Mouse (Mus musculus) embryonic facial prominence, embryonic 10.5 days (tissue): ENCODE results near the gene Ntf5. TPM values are rescaled to one million over a fixed set of nuclear protein-coding genes. Genes with fewer than 3 reads are reported as not detected.
"Not testable (repeated sequence)": the region's sequence is repeated elsewhere in the genome, so short reads cannot be mapped to it uniquely, and the experiment has no call there.

ENCODE experiments used
- DNase-seq: peaks from one replicate; pipeline ENCODE4 v3.0.0-alpha.2; 2017; ENCODE audit warnings: low spot score
- H3K27ac ChIP-seq: fragments of 300-500 bp; sonication (generic); replicated peaks from 2 replicates; pipeline ENCODE4 v1.5.1; 2016; ENCODE audit warnings: mild to moderate bottlenecking
- H3K27me3 ChIP-seq: fragments of 300-500 bp; sonication (generic); replicated peaks from 2 replicates; pipeline ENCODE4 v1.6.1; 2016; ENCODE audit warnings: low read depth, mild to moderate bottlenecking; ENCODE audit not compliant: poor library complexity, severe bottlenecking
- H3K36me3 ChIP-seq: fragments of 300-500 bp; sonication (generic); replicated peaks from 2 replicates; pipeline ENCODE4 v1.6.1; 2016; ENCODE audit warnings: mild to moderate bottlenecking, moderate library complexity
- H3K4me1 ChIP-seq: fragments of 300-500 bp; sonication (generic); 2 replicates; pipeline ENCODE4 v1.6.1; 2016
- H3K4me3 ChIP-seq: fragments of 300-500 bp; sonication (generic); 2 replicates; pipeline ENCODE4 v1.5.1; 2016; ENCODE audit warnings: mild to moderate bottlenecking, moderate library complexity
- H3K9me3 ChIP-seq: fragments of 300-500 bp; sonication (generic); 2 replicates; pipeline ENCODE4 v1.6.1; 2016; ENCODE audit warnings: mild to moderate bottlenecking
- WGBS: fragments of 180-500 bp; shearing (Covaris S2); methylation state at CpG from one replicate; pipeline ENCODE4 v1.1.7; 2016; 5-methylcytosine and 5-hydroxymethylcytosine counted together
- microRNA-seq: library from miRNA; unstranded; fragments of <30 nt; microRNA quantifications from one replicate; pipeline ENCODE4, GENCODE M21; 2017
- polyA plus RNA-seq: library from polyadenylated mRNA; unstranded; fragments of >200 nt; fragmentation: Nextera tagmentation; extraction: Ambion mirVana; gene quantifications from 2 replicates; pipeline ENCODE4 v1.2.1, GENCODE M21; 2016

The Ntf5 gene
- polyA plus RNA-seq, 1 experiment from 2014 or later, result 2.8 TPM

- H3K27me3 ChIP-seq, result no peaks in the 10 kb centered on the region
- 86% methylated on average over 4 of the region's 4 CpGs for WGBS
- no peak overlapping the region for H3K27ac ChIP-seq
- H3K4me3 ChIP-seq, result no peak overlapping the region
- H3K9me3 ChIP-seq, result no peaks in the 10 kb centered on the region
- DNase-seq, result no peak
- peaks cover 53% of the 10 kb centered on the region for H3K4me1 ChIP-seq
- peaks cover 69% of the 10 kb centered on the region for H3K36me3 ChIP-seq
Observed at GRCm38 (mm10) chr7:45462325-45462724, 48.8 kb downstream of the Ntf5 start.

GRCm38 (mm10) chr7:45462868-45463267 lies 49.4 kb downstream of the Ntf5 start:
- H3K36me3 ChIP-seq, result peaks cover 64% of the 10 kb centered on the region
- not testable (repeated sequence) for H3K4me3 ChIP-seq, H3K27me3 ChIP-seq, H3K27ac ChIP-seq, DNase-seq, H3K9me3 ChIP-seq
- peaks cover 50% of the 10 kb centered on the region for H3K4me1 ChIP-seq
- 79% methylated on average over 4 of the region's 4 CpGs for WGBS

DNA sequence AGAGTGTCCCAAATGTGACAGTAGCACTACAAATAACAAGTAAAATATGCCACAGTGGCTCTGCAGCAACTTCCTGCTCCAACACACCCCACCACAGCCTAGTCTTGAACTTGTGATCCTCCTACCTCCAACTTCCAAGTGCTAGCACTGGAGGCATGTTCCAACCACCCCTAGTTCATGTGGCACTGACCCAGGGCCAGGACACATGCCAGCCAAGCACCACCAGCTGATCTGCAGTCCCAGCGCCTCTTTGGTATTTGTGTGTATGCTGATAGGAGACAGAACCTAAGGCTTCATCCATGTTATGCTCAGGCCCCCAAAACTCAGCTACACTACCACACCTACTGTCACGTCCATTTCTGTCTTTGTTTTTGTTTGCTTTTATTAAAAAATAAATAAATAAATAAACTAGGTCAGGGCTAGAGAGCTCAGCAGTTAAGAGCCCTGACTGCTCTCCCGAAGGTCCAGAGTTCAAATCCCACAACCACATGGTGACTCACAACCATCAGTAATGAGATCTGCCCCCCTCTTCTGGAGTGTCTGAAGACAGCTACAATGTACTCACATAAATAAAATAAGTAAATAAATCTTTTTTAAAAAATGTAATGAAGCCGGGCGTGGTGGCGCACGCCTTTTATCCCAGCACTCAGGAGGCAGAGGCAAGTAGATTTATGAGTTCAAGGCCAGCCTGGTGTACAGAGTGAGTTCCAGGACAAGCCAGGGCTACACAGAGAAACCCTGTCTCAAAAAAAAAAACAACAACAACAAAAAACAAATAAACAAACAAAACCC lies 50.7 kb downstream of the Ntf5 start:
- Histone ChIP-seq H3K9me3 (no peaks in the 10 kb centered on the region), H3K4me1 (peaks cover 43% of the 10 kb centered on the region), H3K36me3 (peaks cover 54% of the 10 kb centered on the region), H3K4me3 (no peak overlapping the region), H3K27ac (no peak overlapping the region), H3K27me3 (no peaks in the 10 kb centered on the region)
- WGBS, result 96% methylated on average over 7 of the region's 7 CpGs
- no peak for DNase-seq

GRCm38 (mm10) chr7:45465112-45465511 lies 51.6 kb downstream of the Ntf5 start:
- peak overlapping the region; percentile 86; the same call in 1 of the 2 replicates for H3K4me3 ChIP-seq
- H3K36me3 ChIP-seq, result peaks cover 54% of the 10 kb centered on the region
- WGBS, result 96% methylated on average over 12 of the region's 12 CpGs
- no peaks in the 10 kb centered on the region for H3K9me3 ChIP-seq
- peaks cover 40% of the 10 kb centered on the region for H3K4me1 ChIP-seq
- no peak for DNase-seq
- H3K27me3 ChIP-seq, result no peaks in the 10 kb centered on the region
- no peak overlapping the region for H3K27ac ChIP-seq

DNA sequence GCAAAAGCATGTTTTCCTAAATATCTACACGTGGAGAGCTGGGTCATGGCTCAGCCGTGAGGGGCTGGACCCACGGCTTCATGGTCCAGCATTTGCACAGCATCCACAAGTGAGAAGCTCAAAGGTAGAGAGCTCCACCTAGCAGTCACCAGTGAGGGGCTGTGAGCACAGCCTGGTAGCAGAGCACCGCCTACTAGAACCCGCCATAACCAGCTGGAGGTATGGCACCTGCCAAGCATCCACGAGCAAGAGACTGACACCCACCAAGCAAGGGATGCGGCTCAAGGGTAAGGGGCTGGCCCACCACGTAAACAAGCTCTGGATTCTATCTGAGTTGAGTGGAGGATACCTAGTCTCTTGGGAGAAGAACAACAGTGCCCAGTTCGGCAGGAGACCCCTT lies 52.1 kb downstream of the Ntf5 start:
- Histone ChIP-seq H3K9me3 (no peaks in the 10 kb centered on the region), H3K27ac (peak overlapping the region; percentile 91; the same call in 1 of the 2 replicates), H3K27me3 (no peaks in the 10 kb centered on the region), H3K4me3 (peak overlapping the region; percentile 86), H3K4me1 (peaks cover 35% of the 10 kb centered on the region), H3K36me3 (peaks cover 52% of the 10 kb centered on the region)
- WGBS, result 84% methylated on average over 9 of the region's 9 CpGs
- no peak for DNase-seq

DNA sequence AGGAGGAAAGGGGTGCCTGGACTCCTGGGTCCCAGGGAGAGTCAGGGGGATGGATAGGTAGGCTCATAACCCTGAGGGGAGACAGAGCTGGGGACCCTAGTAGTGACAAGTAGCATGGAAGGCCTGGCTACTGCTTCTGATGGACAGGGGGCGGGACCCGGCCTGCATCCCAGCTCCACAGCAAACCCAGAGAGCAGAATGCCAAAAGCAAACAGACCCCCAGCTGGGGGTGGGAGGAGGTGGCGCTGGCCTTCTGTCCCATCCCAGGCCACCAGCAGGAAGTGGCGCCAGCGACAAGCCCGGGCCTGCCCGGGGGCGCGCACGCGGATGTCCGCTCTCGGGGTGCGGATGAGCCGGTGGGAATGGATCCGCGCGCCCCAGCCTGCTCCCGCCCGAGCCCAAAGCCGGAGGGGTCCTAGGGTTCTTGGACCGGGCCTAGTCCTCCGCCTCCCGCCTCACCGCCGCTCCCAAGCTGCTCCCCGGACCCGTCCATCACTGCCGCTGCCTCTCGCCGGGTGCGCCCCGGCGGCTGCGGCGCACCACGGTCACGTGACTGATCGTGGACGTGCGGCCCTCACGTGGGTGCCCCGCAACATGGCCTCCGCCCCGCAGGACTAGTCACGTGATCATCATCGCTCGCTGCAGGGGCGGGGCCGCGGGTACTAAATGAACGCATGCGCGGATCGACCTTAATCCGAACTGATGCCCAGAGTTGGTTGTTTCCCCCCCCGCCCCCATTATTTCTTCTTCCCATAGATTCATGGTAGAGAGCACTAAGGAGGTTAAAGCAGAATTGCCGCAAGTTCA lies 53.0 kb downstream of the Ntf5 start, which contains the start of gene Bax:
Gene Bax, minus strand, starts transcription at position 616 of the 807 bp plus-strand sequence.
- H3K27ac ChIP-seq, result peak within 1 kb of the TSS; percentile 91
- WGBS, result under 1% methylated on average over 58 of the region's 58 CpGs

More for the DNA sequence above, 53.0 kb downstream of the Ntf5 start, which contains the start of gene Bax:
- peak within 1 kb of the TSS; percentile 86 for H3K4me3 ChIP-seq
- H3K36me3 ChIP-seq, result peaks cover 42% of the 10 kb centered on the region
- H3K4me1 ChIP-seq, result peaks cover 26% of the 10 kb centered on the region
- H3K27me3 ChIP-seq, result no peaks in the 10 kb centered on the region
- peak; percentile 97 for DNase-seq
- no peaks in the 10 kb centered on the region for H3K9me3 ChIP-seq

Small RNA genes within 50 kb of the gene (microRNA-seq; reads per million reads assigned to microRNA genes)
- gene Gm22133, result 1.8 reads per million

Other genes with a start within 250 kb of the Ntf5 start
- gene Slc17a7, start 249.7 kb upstream of the Ntf5 start, polyA plus RNA-seq, result 0.74 and 1.2 TPM in 2 replicates
- 0.10 and 0.29 TPM in 2 replicates for gene Gfy, start 234.1 kb upstream of the Ntf5 start, polyA plus RNA-seq
- gene Pth2, start 232.7 kb upstream of the Ntf5 start, polyA plus RNA-seq, result not detected in 2 replicates
- 0.62 and 0.67 TPM in 2 replicates for gene Ccdc155, start 208.8 kb upstream of the Ntf5 start, polyA plus RNA-seq
- 1.2 and 2.0 TPM in 2 replicates for gene Dkkl1, start 201.5 kb upstream of the Ntf5 start, polyA plus RNA-seq
- gene Tead2, start 197.9 kb upstream of the Ntf5 start, polyA plus RNA-seq, result 394 and 421 TPM in 2 replicates
- gene Cd37, start 174.6 kb upstream of the Ntf5 start, polyA plus RNA-seq, result 0.50 and 0.88 TPM in 2 replicates
- 0.28 and 0.32 TPM in 2 replicates for gene Slc6a16, start 172.6 kb upstream of the Ntf5 start, polyA plus RNA-seq
- gene Slc6a21, start 136.2 kb upstream of the Ntf5 start, polyA plus RNA-seq, result not detected in 2 replicates
- gene Trpm4, start 79.9 kb upstream of the Ntf5 start, polyA plus RNA-seq, result 10.6 and 11.3 TPM in 2 replicates
- gene Hrc, start 78.4 kb upstream of the Ntf5 start, polyA plus RNA-seq, result 0.31 and 0.64 TPM in 2 replicates
- 5.8 and 7.1 TPM in 2 replicates for gene Ppfia3, start 46.7 kb upstream of the Ntf5 start, polyA plus RNA-seq
- 0.24 and 1.2 TPM in 2 replicates for gene Lin7b, start 43.1 kb upstream of the Ntf5 start, polyA plus RNA-seq
- 285 and 287 TPM in 2 replicates for gene Snrnp70, start 18.0 kb upstream of the Ntf5 start, polyA plus RNA-seq
- 0.06 TPM in 1 of 2 replicates, not detected in the other for gene Kcna7, start 8.0 kb upstream of the Ntf5 start, polyA plus RNA-seq
- 0.24 and 0.70 TPM in 2 replicates for gene Lhb, start 7.1 kb downstream of the Ntf5 start, polyA plus RNA-seq
- 44.2 and 45.5 TPM in 2 replicates for gene Gys1, start 21.1 kb downstream of the Ntf5 start, polyA plus RNA-seq
- 227 TPM in 2 replicates for gene Ruvbl2, start 24.4 kb downstream of the Ntf5 start, polyA plus RNA-seq
- gene Ftl1, start 46.2 kb downstream of the Ntf5 start, polyA plus RNA-seq, result 5,460 and 5,734 TPM in 2 replicates
- 243 and 247 TPM in 2 replicates for gene Bax, start 53.2 kb downstream of the Ntf5 start, polyA plus RNA-seq
- 0.93 and 1.4 TPM in 2 replicates for gene Tulp2, start 68.2 kb downstream of the Ntf5 start, polyA plus RNA-seq
- not detected in 2 replicates for gene Gm45808, start 73.1 kb downstream of the Ntf5 start, polyA plus RNA-seq
- 5.7 and 7.4 TPM in 2 replicates for gene Dhdh, start 75.1 kb downstream of the Ntf5 start, polyA plus RNA-seq
- gene Nucb1, start 96.7 kb downstream of the Ntf5 start, polyA plus RNA-seq, result 115 and 123 TPM in 2 replicates
- gene Ppp1r15a, start 112.6 kb downstream of the Ntf5 start, polyA plus RNA-seq, result 18.6 and 21.6 TPM in 2 replicates
- gene Plekha4, start 112.6 kb downstream of the Ntf5 start, polyA plus RNA-seq, result 1.9 and 2.3 TPM in 2 replicates
- gene Hsd17b14, start 141.2 kb downstream of the Ntf5 start, polyA plus RNA-seq, result 0.87 and 0.92 TPM in 2 replicates
- gene Bcat2, start 156.5 kb downstream of the Ntf5 start, polyA plus RNA-seq, result 51.1 and 51.9 TPM in 2 replicates
- not detected in 2 replicates for gene Fgf21, start 201.8 kb downstream of the Ntf5 start, polyA plus RNA-seq
- gene Fut1, start 203.6 kb downstream of the Ntf5 start, polyA plus RNA-seq, result 0.07 and 0.44 TPM in 2 replicates
- 0.07 and 0.10 TPM in 2 replicates for gene Izumo1, start 208.1 kb downstream of the Ntf5 start, polyA plus RNA-seq
- gene Rasip1, start 213.8 kb downstream of the Ntf5 start, polyA plus RNA-seq, result 6.5 and 6.8 TPM in 2 replicates
- 1.3 and 3.1 TPM in 2 replicates for gene Mamstr, start 226.3 kb downstream of the Ntf5 start, polyA plus RNA-seq